ENCODE assay signal across 11 mouse cellular contexts in genomic region chr3:68282844-68283594, GRCm38 (mm10).
DNase-seq lines count a peak whose midpoint lies in the region; ATAC-seq lines count a peak whose summit lies in the region.
"Had no signal": no experiment of that assay in that cellular context is flagged by ENCODE, and none has a peak within 500 bp of the region (broad histone marks: within the 10 kb centered on the region; RNA-seq: fewer than 3 reads in every experiment).

No protein-coding gene starts in this region.

- no peak overlapping the region for H3K27ac ChIP-seq in hindbrain, embryonic 16.5 days (ENCODE audit: low read depth, low read length)
- H3K27ac ChIP-seq: embryonic facial prominence, embryonic 12.5 days had no signal

- H3K9ac ChIP-seq in hindbrain, embryonic 16.5 days (ENCODE audit: low read depth, low read length) = no peak overlapping the region
- H3K9ac ChIP-seq: embryonic facial prominence, embryonic 12.5 days had no signal

- no peaks in the 10 kb centered on the region for H3K36me3 ChIP-seq in hindbrain, embryonic 16.5 days (ENCODE audit: control insufficient read depth, insufficient read depth, low read length)
- H3K36me3 ChIP-seq: embryonic facial prominence, embryonic 12.5 days had no signal

- peak; percentile 84 for ATAC-seq in hindbrain, embryonic 16.5 days

- H3K4me2 ChIP-seq in hindbrain, embryonic 16.5 days (ENCODE audit: low read length) = peak overlapping the region; percentile 44
- H3K4me2 ChIP-seq: embryonic facial prominence, embryonic 12.5 days had no signal

- peak; percentile 6 for DNase-seq in urinary bladder, postnatal 14 days (ENCODE audit: low spot score)
- no peak for DNase-seq in urinary bladder, postnatal 4 days (ENCODE audit: low spot score in 2 of 2)
- peak; percentile 54 for DNase-seq in mesoderm, embryonic 11.5 days (ENCODE audit: low read depth, low spot score)
- DNase-seq in yolk sac, embryonic 10.5 days (ENCODE audit: low spot score) = peak; percentile 19
- no peak for DNase-seq in adrenal gland, adult (ENCODE audit: inconsistent age in 2 of 2, low spot score in 1 of 2)
- DNase-seq in testis, postnatal 14 days (ENCODE audit: low spot score) = no peak
- DNase-seq in thymus, postnatal 10 days (ENCODE audit: low spot score in 2 of 2) = no peak
- DNase-seq: adrenal gland, postnatal 10 days; heart, adult 11 months had no signal

- H3K4me3 ChIP-seq in hindbrain, embryonic 16.5 days (ENCODE audit: low read length) = no peak overlapping the region
- H3K4me3 ChIP-seq: embryonic facial prominence, embryonic 12.5 days had no signal

- no peaks in the 10 kb centered on the region for H3K27me3 ChIP-seq in hindbrain, embryonic 16.5 days (replicated peaks; ENCODE audit: control insufficient read depth, insufficient read depth, low read length)
- H3K27me3 ChIP-seq: embryonic facial prominence, embryonic 12.5 days had no signal

- H3K4me1 ChIP-seq in hindbrain, embryonic 16.5 days (ENCODE audit: control insufficient read depth, insufficient read depth, low read depth, low read length) = peaks cover 3% of the 10 kb centered on the region
- H3K4me1 ChIP-seq: embryonic facial prominence, embryonic 12.5 days had no signal

- 22% methylated on average over 7 of the region's 7 CpGs for WGBS in hindbrain, embryonic 16.5 days

- H3K9me3 ChIP-seq in hindbrain, embryonic 16.5 days (ENCODE audit: control insufficient read depth, low read length) = no peaks in the 10 kb centered on the region
- H3K9me3 ChIP-seq: embryonic facial prominence, embryonic 12.5 days had no signal

Comparison
In these comparisons a context has a peak if more than half of its experiments do, and no peak if none do; other contexts are left out.
1. DNase-seq: peak in urinary bladder, postnatal 14 days (single experiment), mesoderm, embryonic 11.5 days (single experiment) and yolk sac, embryonic 10.5 days (single experiment); none in urinary bladder, postnatal 4 days (0 of 2), adrenal gland, adult (0 of 2), testis, postnatal 14 days (single experiment) and thymus, postnatal 10 days (0 of 2).